ENCODE assay signal across 11 mouse cellular contexts in genomic region chr14:21808208-21808922, GRCm38 (mm10). TPM values are rescaled to one million over a fixed set of nuclear protein-coding genes. Genes with fewer than 3 reads are reported as not detected.
DNase-seq lines count a peak whose midpoint lies in the region.
"Had no signal": no experiment of that assay in that cellular context is flagged by ENCODE, and none has a peak within 500 bp of the region (broad histone marks: within the 10 kb centered on the region; RNA-seq: fewer than 3 reads in every experiment).

No protein-coding gene starts in this region.

- DNase-seq in urinary bladder, postnatal 14 days (ENCODE audit: low spot score): peak; percentile 40
- no peak for DNase-seq in urinary bladder, postnatal 10 days (ENCODE audit: low spot score)
- DNase-seq in adrenal gland, adult 8-10 months: peak; percentile 78
- peak; percentile 63 for DNase-seq in lung, postnatal 36 days
- no peak for DNase-seq in ovary, postnatal 36 days (ENCODE audit: low spot score)
- no peak for DNase-seq in ovary, postnatal 14 days (ENCODE audit: low spot score)
- DNase-seq in spleen, postnatal 10 days (ENCODE audit: low spot score in 2 of 2): no peak
- DNase-seq: cerebellum, adult 8-10 months; heart, postnatal 36 days; lung, embryonic 14.5 days had no signal

RNA-seq across cellular contexts. Expression of gene Vdac2, which starts 16.7 kb away (rescaled TPM):
- total RNA-seq in adrenal gland, adult 8-10 months (2022): 100 to 1,000 TPM; 190 to 233 (median 209) TPM

RNA-seq across cellular contexts. Expression of gene Comtd1, which starts 40.4 kb away (rescaled TPM):
- total RNA-seq in adrenal gland, adult 8-10 months (2022): 10 to 100 TPM; 75.0 to 92.2 (median 80.6) TPM

RNA-seq across cellular contexts. Expression of gene Dusp13, which starts 57.4 kb away (rescaled TPM):
- total RNA-seq in adrenal gland, adult 8-10 months (2022): under 1 TPM; 0.44 to 0.86 (median 0.56) TPM
- total RNA-seq: hindbrain, postnatal 0 days had no signal

RNA-seq across cellular contexts. Expression of gene Samd8, which starts 58.0 kb away (rescaled TPM):
- 10 to 100 TPM; 51.8 to 77.2 (median 64.6) TPM for total RNA-seq in adrenal gland, adult 8-10 months (2022)

Comparison
In these comparisons a context has a peak if more than half of its experiments do, and no peak if none do; other contexts are left out.
1. DNase-seq: peak in urinary bladder, postnatal 14 days (single experiment), adrenal gland, adult 8-10 months (single experiment) and lung, postnatal 36 days (single experiment); none in urinary bladder, postnatal 10 days (single experiment), ovary, postnatal 36 days (single experiment), ovary, postnatal 14 days (single experiment) and spleen, postnatal 10 days (0 of 2).